Comparison of ENCODE assay signal across 18 mouse cellular contexts in genomic region chr8:98860416-98860815, GRCm38 (mm10).
DNase-seq lines count a peak whose midpoint lies in the region; ATAC-seq lines count a peak whose summit lies in the region.
"Had no signal": no experiment of that assay in that cellular context is flagged by ENCODE, and none has a peak within 500 bp of the region (broad histone marks: within the 10 kb centered on the region; RNA-seq: fewer than 3 reads in every experiment).

No protein-coding gene starts in this region.

- ATAC-seq in limb, embryonic 11.5 days (ENCODE audit: insufficient number of reproducible peaks, low FRiP score, low TSS enrichment, low read depth) = 0 out of 2 replicates have a peak, but pooled peaks have one; percentile 35
- ATAC-seq: forebrain, embryonic 15.5 days; inflammation-experienced regulatory T-cells, adult 6 months; intestine, postnatal 0 days had no signal

- H3K9me3 ChIP-seq in embryonic facial prominence, embryonic 10.5 days = no peaks in the 10 kb centered on the region
- no peaks in the 10 kb centered on the region for H3K9me3 ChIP-seq in limb, embryonic 11.5 days (ENCODE audit: control insufficient read depth, low read length)
- H3K9me3 ChIP-seq: embryonic facial prominence, embryonic 12.5 days; forebrain, embryonic 15.5 days; heart, embryonic 12.5 days; hindbrain, embryonic 12.5 days had no signal

- H3K27ac ChIP-seq in embryonic facial prominence, embryonic 10.5 days (replicated peaks) = no peak overlapping the region
- H3K27ac ChIP-seq in limb, embryonic 11.5 days (replicated peaks; ENCODE audit: low read depth, low read length) = no peak overlapping the region
- H3K27ac ChIP-seq: embryonic facial prominence, embryonic 12.5 days; heart, adult 2 months; hindbrain, embryonic 12.5 days had no signal

- peaks cover 6% of the 10 kb centered on the region; the same call in 1 of the 2 replicates for H3K4me1 ChIP-seq in embryonic facial prominence, embryonic 10.5 days
- H3K4me1 ChIP-seq in limb, embryonic 11.5 days (ENCODE audit: control insufficient read depth, insufficient read depth, low read length) = no peaks in the 10 kb centered on the region
- H3K4me1 ChIP-seq: embryonic facial prominence, embryonic 12.5 days; heart, embryonic 12.5 days; hindbrain, embryonic 12.5 days had no signal

- peak; percentile 33 for DNase-seq in cerebellum, adult 9-10 months
- DNase-seq in cerebellum, adult 9-11 months = no peak
- peak; percentile 1 for DNase-seq in retina, postnatal 1 day
- no peak for DNase-seq in retina, embryonic 14.5 days (ENCODE audit: low spot score)
- peak; percentile 61 for DNase-seq in embryonic facial prominence, embryonic 10.5 days (ENCODE audit: low spot score)
- DNase-seq in limb, embryonic 11.5 days (ENCODE audit: low spot score) = peak; percentile 29
- no peak for DNase-seq in heart, adult 9 months (ENCODE audit: low spot score in 2 of 2)
- DNase-seq in frontal cortex, postnatal 36 days (ENCODE audit: low spot score in 2 of 2) = no peak
- DNase-seq: adrenal gland, postnatal 10 days; gastrocnemius, postnatal 14 days; heart, adult 2 months; kidney, adult 8-10 months had no signal

- no peak overlapping the region for H3K4me2 ChIP-seq in limb, embryonic 11.5 days (ENCODE audit: low read depth, severe bottlenecking)
- H3K4me2 ChIP-seq: embryonic facial prominence, embryonic 12.5 days; forebrain, embryonic 15.5 days; heart, embryonic 12.5 days; hindbrain, embryonic 12.5 days had no signal

- H3K36me3 ChIP-seq in embryonic facial prominence, embryonic 10.5 days (replicated peaks) = no peaks in the 10 kb centered on the region
- no peaks in the 10 kb centered on the region for H3K36me3 ChIP-seq in limb, embryonic 11.5 days (ENCODE audit: control insufficient read depth, insufficient read depth, low read length)
- H3K36me3 ChIP-seq: embryonic facial prominence, embryonic 12.5 days; forebrain, embryonic 15.5 days; heart, embryonic 12.5 days; hindbrain, embryonic 12.5 days had no signal

- WGBS in embryonic facial prominence, embryonic 10.5 days = 46% methylated on average over 5 of the region's 5 CpGs
- WGBS in limb, embryonic 11.5 days = 37% methylated on average over 5 of the region's 5 CpGs

- no peak overlapping the region for H3K9ac ChIP-seq in limb, embryonic 11.5 days (ENCODE audit: low read length)
- H3K9ac ChIP-seq: embryonic facial prominence, embryonic 12.5 days; forebrain, embryonic 15.5 days; heart, embryonic 12.5 days; hindbrain, embryonic 12.5 days had no signal

- no peak overlapping the region for H3K4me3 ChIP-seq in embryonic facial prominence, embryonic 10.5 days
- H3K4me3 ChIP-seq in limb, embryonic 11.5 days (ENCODE audit: low read depth, low read length) = no peak overlapping the region
- H3K4me3 ChIP-seq: embryonic facial prominence, embryonic 12.5 days; forebrain, embryonic 15.5 days; heart, adult 2 months; heart, embryonic 12.5 days; hindbrain, embryonic 12.5 days had no signal

- no peaks in the 10 kb centered on the region for H3K27me3 ChIP-seq in embryonic facial prominence, embryonic 10.5 days (replicated peaks; ENCODE audit: low read depth, poor library complexity, severe bottlenecking)
- H3K27me3 ChIP-seq in limb, embryonic 11.5 days (ENCODE audit: control insufficient read depth, insufficient read depth, low read length) = no peaks in the 10 kb centered on the region
- H3K27me3 ChIP-seq: embryonic facial prominence, embryonic 12.5 days; forebrain, embryonic 15.5 days; heart, embryonic 12.5 days; hindbrain, embryonic 12.5 days had no signal

Comparison
In these comparisons a context has a peak if more than half of its experiments do, and no peak if none do; other contexts are left out.
1. DNase-seq: peak in cerebellum, adult 9-10 months (single experiment), retina, postnatal 1 day (single experiment), embryonic facial prominence, embryonic 10.5 days (single experiment) and limb, embryonic 11.5 days (single experiment); none in cerebellum, adult 9-11 months (single experiment), retina, embryonic 14.5 days (single experiment), heart, adult 9 months (0 of 2) and frontal cortex, postnatal 36 days (0 of 2).